Mouse (Mus musculus) limb, embryonic 15.5 days (tissue): Measurements from ENCODE around the gene Clcf1. TPM values are rescaled to one million over a fixed set of nuclear protein-coding genes. Genes with fewer than 3 reads are reported as not detected.

ENCODE experiments used
- ATAC-seq: fragments of 200-750 bp; cut with Nextera tagmentation; 2 replicates; pipeline ENCODE4 v1.8.0; 2017; ENCODE audit warnings: low read depth, moderate TSS enrichment; ENCODE audit not compliant: insufficient number of reproducible peaks, low FRiP score, low TSS enrichment
- H3K27ac ChIP-seq: fragments of 300-500 bp; sonication (generic); 2 replicates; pipeline ENCODE4 v1.5.1; 2015; ENCODE audit warnings: moderate library complexity, mild to moderate bottlenecking, inconsistent platforms
- H3K27me3 ChIP-seq: fragments of 300-500 bp; sonication (generic); 2 replicates; pipeline ENCODE4 v1.6.1; 2015; ENCODE audit warnings: inconsistent platforms
- H3K36me3 ChIP-seq: fragments of 300-500 bp; sonication (generic); 2 replicates; pipeline ENCODE4 v1.6.1; 2015; ENCODE audit warnings: inconsistent platforms
- H3K4me1 ChIP-seq: fragments of 300-500 bp; sonication (generic); 2 replicates; pipeline ENCODE4 v1.6.1; 2015; ENCODE audit warnings: inconsistent platforms
- H3K4me2 ChIP-seq: fragments of 300-500 bp; sonication (generic); 2 replicates; pipeline ENCODE4 v1.6.1; 2015; ENCODE audit warnings: mild to moderate bottlenecking, inconsistent platforms
- H3K4me3 ChIP-seq: fragments of 300-500 bp; sonication (generic); 2 replicates; pipeline ENCODE4 v1.5.1; 2015; ENCODE audit warnings: mild to moderate bottlenecking, inconsistent platforms
- H3K9ac ChIP-seq: fragments of 300-500 bp; sonication (generic); 2 replicates; pipeline ENCODE4 v1.6.1; 2015; ENCODE audit warnings: inconsistent platforms
- H3K9me3 ChIP-seq: fragments of 300-500 bp; sonication (generic); 2 replicates; pipeline ENCODE4 v1.6.1; 2016; ENCODE audit warnings: inconsistent platforms
- whole genome bisulfite sequencing: fragments of 180-500 bp; shearing (Covaris S2); methylation state at CpG from one replicate; pipeline ENCODE4 v1.1.7; 2015; 5-methylcytosine and 5-hydroxymethylcytosine counted together
- polyA plus RNA-seq: library from polyadenylated mRNA; unstranded; fragments of >200 nt; fragmentation: Nextera tagmentation; extraction: Ambion mirVana; gene quantifications from 2 replicates; pipeline ENCODE4 v1.2.1, GENCODE M21; 2015

The Clcf1 gene
- polyA plus RNA-seq: 8.1 and 8.4 TPM in 2 replicates

- WGBS: under 1% methylated on average over 47 of the region's 49 CpGs
- Histone ChIP-seq H3K9ac (peak within 1 kb of the TSS; percentile 93), H3K4me1 (peaks cover 64% of the 10 kb centered on the region), H3K9me3 (no peaks in the 10 kb centered on the region), H3K4me2 (peak within 1 kb of the TSS; percentile 80), H3K27me3 (no peaks in the 10 kb centered on the region), H3K27ac (peak within 1 kb of the TSS; percentile 96), H3K4me3 (peak within 1 kb of the TSS; percentile 91), H3K36me3 (no peaks in the 10 kb centered on the region)
- 0 out of 2 replicates have a peak, but pooled peaks have one; percentile 32 for ATAC-seq
Observed at GRCm38 (mm10) chr19:4214071-4214770, at the start of gene Clcf1, which contains the start of gene AC109138.7. TSS of gene Clcf1 (plus strand) at chr19:4214238. TSS of gene AC109138.7 (plus strand) at chr19:4214357.

- H3K27ac ChIP-seq: no peak overlapping the region
- 79% methylated on average over 2 of the region's 2 CpGs for WGBS
- no peaks in the 10 kb centered on the region for H3K9me3 ChIP-seq
- peaks cover 21% of the 10 kb centered on the region for H3K36me3 ChIP-seq
- ATAC-seq: no peak
- no peak overlapping the region for H3K4me3 ChIP-seq
- H3K27me3 ChIP-seq: no peaks in the 10 kb centered on the region
- H3K4me2 ChIP-seq: no peak overlapping the region
- peaks cover 22% of the 10 kb centered on the region for H3K4me1 ChIP-seq
- H3K9ac ChIP-seq: no peak overlapping the region
Observed at GRCm38 (mm10) chr19:4164721-4165120, 49.3 kb upstream of the Clcf1 start.

- H3K36me3 ChIP-seq: peaks cover 3% of the 10 kb centered on the region
- no peaks in the 10 kb centered on the region for H3K27me3 ChIP-seq
- ATAC-seq: no peak
- 71% methylated on average over 9 of the region's 9 CpGs for WGBS
- H3K9me3 ChIP-seq: no peaks in the 10 kb centered on the region
- no peak overlapping the region for H3K9ac ChIP-seq
- no peak overlapping the region for H3K4me3 ChIP-seq
- H3K4me1 ChIP-seq: peaks cover 40% of the 10 kb centered on the region
- no peak overlapping the region for H3K27ac ChIP-seq
- no peak overlapping the region for H3K4me2 ChIP-seq
Observed at GRCm38 (mm10) chr19:4166678-4167476, 47.2 kb upstream of the Clcf1 start.

- ATAC-seq: peak; percentile 93
- peak overlapping the region; percentile 86 for H3K4me2 ChIP-seq
Observed at GRCm38 (mm10) chr19:4169378-4169784, 44.7 kb upstream of the Clcf1 start.

GRCm38 (mm10) chr19:4169810-4170209 lies 44.2 kb upstream of the Clcf1 start:
- Histone ChIP-seq H3K4me3 (peak overlapping the region; percentile 52), H3K36me3 (no peaks in the 10 kb centered on the region), H3K4me1 (peaks cover 29% of the 10 kb centered on the region), H3K9ac (peak overlapping the region; percentile 73), H3K27ac (peak overlapping the region; percentile 96), H3K9me3 (no peaks in the 10 kb centered on the region), H3K4me2 (peak overlapping the region; percentile 86), H3K27me3 (no peaks in the 10 kb centered on the region)
- WGBS: 7% methylated on average over 27 of the region's 27 CpGs
- ATAC-seq: peak; percentile 30

More at GRCm38 (mm10) chr19:4169378-4169784, 44.7 kb upstream of the Clcf1 start:
- peaks cover 29% of the 10 kb centered on the region for H3K4me1 ChIP-seq
- peak overlapping the region; percentile 52 for H3K4me3 ChIP-seq
- WGBS: under 1% methylated on average over 43 of the region's 43 CpGs
- H3K9ac ChIP-seq: peak overlapping the region; percentile 73
- no peaks in the 10 kb centered on the region for H3K27me3 ChIP-seq
- no peaks in the 10 kb centered on the region for H3K9me3 ChIP-seq
- H3K36me3 ChIP-seq: no peaks in the 10 kb centered on the region
- H3K27ac ChIP-seq: peak overlapping the region; percentile 96

- Histone ChIP-seq H3K27me3 (no peaks in the 10 kb centered on the region), H3K9ac (no peak overlapping the region), H3K36me3 (no peaks in the 10 kb centered on the region), H3K27ac (peak overlapping the region; percentile 96), H3K9me3 (no peaks in the 10 kb centered on the region), H3K4me1 (peaks cover 39% of the 10 kb centered on the region), H3K4me3 (no peak overlapping the region), H3K4me2 (no peak overlapping the region)
- WGBS: 84% methylated on average over 10 of the region's 10 CpGs
- ATAC-seq: no peak
Observed at GRCm38 (mm10) chr19:4170723-4171392, 43.2 kb upstream of the Clcf1 start.

GRCm38 (mm10) chr19:4171393-4172290 lies 42.4 kb upstream of the Clcf1 start:
- Histone ChIP-seq H3K27ac (peak overlapping the region; percentile 66), H3K4me1 (peaks cover 39% of the 10 kb centered on the region), H3K9me3 (no peaks in the 10 kb centered on the region), H3K4me2 (no peak overlapping the region), H3K36me3 (no peaks in the 10 kb centered on the region), H3K27me3 (no peaks in the 10 kb centered on the region), H3K9ac (no peak overlapping the region), H3K4me3 (no peak overlapping the region)
- WGBS: 43% methylated on average over 13 of the region's 13 CpGs
- ATAC-seq: no peak

- H3K27ac ChIP-seq: no peak overlapping the region
- H3K4me2 ChIP-seq: no peak overlapping the region
- H3K9me3 ChIP-seq: no peaks in the 10 kb centered on the region
- no peak for ATAC-seq
- whole genome bisulfite sequencing: 58% methylated on average over 11 of the region's 11 CpGs
- no peak overlapping the region for H3K9ac ChIP-seq
- peaks cover 39% of the 10 kb centered on the region for H3K4me1 ChIP-seq
- H3K4me3 ChIP-seq: no peak overlapping the region
- H3K27me3 ChIP-seq: no peaks in the 10 kb centered on the region
- no peaks in the 10 kb centered on the region for H3K36me3 ChIP-seq
Observed at GRCm38 (mm10) chr19:4172925-4173324, 41.1 kb upstream of the Clcf1 start.

- peaks cover 27% of the 10 kb centered on the region for H3K4me1 ChIP-seq
- 0 out of 2 replicates have a peak within 1 kb of the TSS, but pooled peaks have one; percentile 23 for H3K9ac ChIP-seq
- WGBS: 5% methylated on average over 11 of the region's 11 CpGs
- peak within 1 kb of the TSS; percentile 35 for H3K4me2 ChIP-seq
- no peaks in the 10 kb centered on the region for H3K27me3 ChIP-seq
- H3K36me3 ChIP-seq: no peaks in the 10 kb centered on the region
- no peak within 1 kb of the TSS for H3K4me3 ChIP-seq
- peak; percentile 49; the same call in 1 of the 2 replicates for ATAC-seq
- H3K27ac ChIP-seq: peak within 1 kb of the TSS; percentile 29; the same call in 1 of the 2 replicates
- H3K9me3 ChIP-seq: no peaks in the 10 kb centered on the region
Observed at GRCm38 (mm10) chr19:4175368-4175947, 38.6 kb upstream of the Clcf1 start, which contains the start of gene Carns1. TSS of gene Carns1 (minus strand) at chr19:4175479.

- Histone ChIP-seq H3K4me1 (peaks cover 14% of the 10 kb centered on the region), H3K36me3 (no peaks in the 10 kb centered on the region), H3K4me3 (no peak overlapping the region), H3K27me3 (no peaks in the 10 kb centered on the region), H3K9ac (no peak overlapping the region), H3K4me2 (no peak overlapping the region), H3K27ac (no peak overlapping the region), H3K9me3 (no peaks in the 10 kb centered on the region)
- no peak for ATAC-seq
- WGBS: 88% methylated on average over 7 of the region's 7 CpGs
Observed at GRCm38 (mm10) chr19:4180411-4180810, 33.6 kb upstream of the Clcf1 start.
